Mouse (Mus musculus) retina, embryonic 14.5 days (tissue): ENCODE data around the gene Thumpd2.

Source experiments
- DNase-seq: peaks from one replicate; pipeline ENCODE4 v3.0.0-alpha.2; 2015; ENCODE audit warnings: low spot score

Thumpd2 gene

DNA sequence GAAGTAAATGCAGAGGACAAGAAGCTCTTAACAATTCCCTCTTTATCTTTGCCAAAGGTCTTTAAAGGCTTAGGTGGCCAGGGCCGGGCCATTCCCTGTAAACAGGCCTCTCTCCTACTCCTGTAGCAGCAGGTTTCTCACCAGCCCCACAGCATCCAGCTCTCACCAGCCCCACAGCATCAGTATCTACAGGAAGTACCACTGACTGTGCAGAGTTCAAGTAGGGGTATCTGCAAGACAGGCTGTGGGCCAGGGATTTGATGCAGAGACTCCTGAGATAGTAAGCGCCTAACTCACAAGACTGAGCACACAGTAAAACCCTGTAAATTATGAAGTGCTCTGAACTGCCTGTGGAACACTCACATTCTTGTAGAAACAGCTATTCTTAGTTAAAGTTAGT lies 31.9 kb downstream of the Thumpd2 start:
- DNase-seq, result no peak

DNA sequence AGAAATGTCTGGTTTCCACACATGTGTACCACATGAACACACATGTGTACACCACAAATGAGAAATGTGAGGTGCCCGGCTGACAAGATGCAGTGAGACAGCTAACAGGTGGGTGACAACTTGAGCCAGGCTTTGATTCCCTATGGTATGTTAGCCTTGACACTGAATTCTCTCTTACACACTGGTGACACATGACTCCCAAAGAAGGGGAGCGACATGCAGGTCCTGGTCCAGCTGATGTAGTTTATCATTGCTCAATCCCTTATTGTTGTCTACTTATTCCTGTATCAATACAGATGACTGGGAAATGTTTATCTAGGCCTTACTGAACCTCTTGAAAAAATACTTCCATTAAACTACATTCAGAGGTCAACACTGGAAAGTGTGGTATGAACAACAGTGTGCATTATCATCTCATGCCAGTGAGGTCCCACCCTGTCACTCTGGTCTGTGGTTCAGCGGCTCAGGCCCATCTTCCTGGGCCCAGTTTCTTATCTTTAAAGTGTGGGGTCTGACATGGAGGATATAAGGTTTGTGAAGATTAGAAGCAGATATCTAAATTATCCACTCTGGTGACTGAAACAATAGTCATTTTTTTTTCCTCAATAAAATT lies 32.9 kb downstream of the Thumpd2 start:
- no peak for DNase-seq

DNA sequence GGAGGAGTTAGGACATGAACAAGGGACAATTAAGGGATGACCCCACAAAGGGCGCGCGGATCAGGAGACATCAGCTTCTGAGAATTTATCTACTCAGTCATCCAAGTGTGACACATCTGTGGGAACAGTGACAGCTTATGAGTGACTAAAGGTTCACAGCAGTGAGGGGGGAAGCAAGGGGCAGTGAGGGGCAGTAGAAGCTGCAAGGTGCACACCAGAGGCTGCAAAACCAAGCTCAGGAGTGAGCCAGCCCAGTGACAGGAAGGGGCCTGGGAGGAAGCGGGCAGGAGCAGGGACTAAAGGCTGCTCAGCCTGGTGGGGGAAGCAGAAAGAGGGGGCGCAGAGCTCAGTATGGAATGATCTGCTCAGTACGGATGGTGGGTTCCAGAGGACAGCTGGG lies 37.6 kb downstream of the Thumpd2 start:
- DNase-seq, result no peak

DNA sequence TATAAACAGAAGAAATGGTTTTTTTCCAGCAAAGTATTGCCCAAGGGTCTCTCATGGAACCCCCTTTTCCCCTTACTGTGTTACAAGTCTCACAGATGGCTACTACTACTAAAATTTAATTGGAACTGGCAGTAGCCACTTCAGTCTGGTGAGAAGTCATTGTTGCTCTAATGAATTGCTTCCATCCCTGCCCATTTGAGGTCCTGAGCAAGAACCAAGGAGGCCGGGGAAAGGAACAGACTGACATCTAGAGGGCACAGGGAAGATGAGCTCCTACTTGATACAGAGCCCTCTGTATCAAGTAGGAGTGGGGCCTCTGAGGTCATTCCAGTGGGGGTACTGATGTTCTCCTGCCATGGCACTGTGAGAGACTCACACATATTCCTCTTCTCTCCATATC lies 47.8 kb downstream of the Thumpd2 start:
- DNase-seq, result peak; percentile 63

DNA sequence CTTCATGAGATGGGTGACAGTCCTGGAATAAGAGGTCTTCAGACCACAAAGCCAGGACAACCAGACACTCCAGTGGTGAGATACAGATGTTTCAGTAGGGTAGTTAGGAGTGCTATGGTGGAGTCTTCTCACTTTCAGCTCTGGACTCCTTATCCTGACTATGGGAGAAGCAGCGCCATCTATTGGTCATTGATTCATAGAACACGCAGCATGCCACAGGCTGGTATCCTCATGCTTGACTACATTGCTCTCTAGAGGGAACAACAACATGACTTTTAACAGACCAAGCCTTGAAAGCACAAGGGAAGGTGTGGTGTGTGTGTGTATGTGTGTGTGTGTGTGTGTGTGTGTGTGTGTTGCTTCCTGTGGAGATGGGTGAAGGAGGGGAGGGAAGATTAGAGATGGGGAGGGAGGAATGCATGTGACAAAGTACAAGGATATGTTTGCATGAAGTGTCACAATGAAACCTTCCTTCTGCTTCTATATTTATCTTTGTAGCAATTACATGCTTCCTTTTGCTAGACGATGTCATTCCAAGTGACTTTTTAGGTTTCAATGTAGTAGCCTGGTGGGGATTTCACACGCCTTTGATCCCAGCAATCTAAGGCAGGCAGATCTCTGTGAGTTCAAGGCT lies 49.0 kb downstream of the Thumpd2 start:
- DNase-seq, result peak; percentile 84

DNA sequence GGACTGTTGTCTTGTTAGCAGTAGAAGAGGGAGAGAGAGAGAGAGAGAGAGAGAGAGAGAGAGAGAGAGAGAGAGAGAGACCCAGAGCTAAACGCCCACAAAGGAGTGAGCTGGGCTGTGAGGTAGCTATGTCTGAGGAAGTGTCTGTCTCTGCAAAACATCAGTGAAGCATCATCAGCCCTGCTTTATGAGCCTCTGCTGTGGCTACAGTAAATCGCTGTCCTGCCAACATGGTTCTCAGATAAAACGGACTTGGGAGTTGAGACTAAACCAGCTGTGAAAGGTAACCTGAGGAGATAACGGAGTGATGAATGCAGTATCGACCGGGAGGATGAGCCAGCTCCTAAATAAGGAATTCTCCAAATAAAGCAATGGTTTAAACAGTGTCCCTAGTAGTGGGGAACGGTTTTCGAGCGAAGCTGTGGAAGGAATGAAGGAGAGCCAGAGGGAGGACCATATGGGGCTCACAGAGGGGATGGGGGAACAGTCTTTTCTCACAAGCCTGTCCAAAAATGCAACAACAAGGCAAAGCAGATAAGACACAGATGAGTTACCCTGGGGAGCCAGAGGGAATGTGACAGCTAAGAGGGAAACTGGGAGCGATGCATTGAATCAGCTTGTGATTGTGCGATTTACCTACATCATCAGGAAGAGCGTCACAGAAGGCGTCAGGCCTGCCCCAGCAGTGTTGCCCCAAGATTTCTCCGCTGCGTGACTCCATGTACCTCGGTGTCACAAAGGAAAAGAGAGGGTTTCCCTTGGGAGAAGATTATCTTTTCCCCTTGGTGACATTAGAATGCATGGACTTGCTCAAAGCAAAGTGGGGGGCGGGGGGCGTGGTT lies 53.8 kb downstream of the Thumpd2 start:
- no peak for DNase-seq

DNA sequence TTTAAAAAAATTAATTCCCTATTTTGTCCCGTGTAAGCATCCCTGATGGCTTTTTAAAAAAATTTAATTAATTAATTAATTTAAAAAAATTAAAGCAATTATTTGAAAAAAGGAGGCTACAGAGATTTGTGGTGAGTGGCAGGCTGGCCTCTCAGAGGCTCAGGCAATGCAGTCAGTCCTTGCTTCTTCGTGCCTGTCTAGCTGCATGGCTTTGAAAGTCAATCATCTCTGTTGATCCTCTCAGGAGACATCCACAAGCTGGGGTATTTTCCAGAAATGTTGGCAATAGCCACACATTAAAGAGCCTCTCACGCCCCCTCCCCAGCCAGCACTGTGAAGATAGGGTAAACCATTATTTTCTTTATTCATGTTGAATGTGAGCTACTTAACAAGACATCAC lies 54.7 kb downstream of the Thumpd2 start:
- DNase-seq, result no peak

DNA sequence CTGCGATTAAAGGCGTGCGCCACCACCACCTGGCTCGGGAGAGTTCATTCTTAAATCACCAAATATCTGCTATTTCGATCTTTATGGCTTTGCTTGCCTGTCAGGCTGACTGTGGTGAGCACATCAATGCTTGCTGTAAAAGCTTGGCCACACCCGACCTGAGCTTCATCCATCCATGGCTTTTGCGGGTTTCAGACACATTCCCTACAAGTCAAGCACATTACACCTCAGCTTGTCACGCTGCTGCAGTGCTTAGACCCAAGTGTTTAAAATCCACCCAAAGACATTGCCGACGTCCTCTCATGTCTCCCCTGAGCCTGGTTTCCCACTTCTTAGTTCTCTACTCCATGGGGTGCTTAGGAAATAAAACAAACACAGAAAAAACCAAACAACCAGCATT lies 55.8 kb downstream of the Thumpd2 start:
- DNase-seq, result no peak

DNA sequence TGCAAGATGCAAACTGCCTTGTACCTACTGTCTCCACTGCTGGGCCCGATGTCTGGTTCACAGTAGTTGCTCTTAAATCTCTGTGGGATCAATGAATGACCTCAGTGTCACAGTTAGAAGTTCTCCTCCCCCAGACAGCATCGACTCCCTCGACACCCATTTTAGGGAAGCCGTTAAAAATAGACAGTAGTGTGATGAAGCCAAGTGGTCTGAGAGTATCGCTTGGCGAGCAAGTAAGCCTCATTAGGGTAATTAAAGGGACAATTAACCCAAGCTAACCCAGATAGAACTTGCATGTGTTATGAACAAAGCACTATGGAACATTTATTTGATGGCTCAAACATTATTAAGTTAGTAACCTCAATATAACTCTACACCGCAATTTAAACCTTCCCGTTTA lies 59.6 kb downstream of the Thumpd2 start:
- DNase-seq, result no peak

DNA sequence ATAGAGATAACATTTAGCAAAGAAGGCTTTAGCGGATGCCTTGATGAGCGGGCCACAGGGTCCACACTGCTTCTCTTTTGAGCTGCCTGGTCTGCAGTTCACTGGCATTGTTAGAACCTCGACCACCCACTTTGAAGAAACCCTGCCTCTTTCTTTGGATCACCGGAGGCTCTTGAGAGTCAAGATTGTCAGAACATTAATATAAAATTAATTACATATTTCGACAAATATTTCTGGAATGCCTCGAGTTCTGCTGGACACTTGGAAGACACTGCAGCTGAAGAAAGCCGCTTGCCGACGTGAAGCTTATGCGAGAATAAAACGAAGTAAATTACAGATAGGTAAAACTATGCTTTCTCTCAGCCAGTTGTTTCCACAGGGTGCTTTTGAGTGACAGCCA lies 60.4 kb downstream of the Thumpd2 start:
- no peak for DNase-seq

DNA sequence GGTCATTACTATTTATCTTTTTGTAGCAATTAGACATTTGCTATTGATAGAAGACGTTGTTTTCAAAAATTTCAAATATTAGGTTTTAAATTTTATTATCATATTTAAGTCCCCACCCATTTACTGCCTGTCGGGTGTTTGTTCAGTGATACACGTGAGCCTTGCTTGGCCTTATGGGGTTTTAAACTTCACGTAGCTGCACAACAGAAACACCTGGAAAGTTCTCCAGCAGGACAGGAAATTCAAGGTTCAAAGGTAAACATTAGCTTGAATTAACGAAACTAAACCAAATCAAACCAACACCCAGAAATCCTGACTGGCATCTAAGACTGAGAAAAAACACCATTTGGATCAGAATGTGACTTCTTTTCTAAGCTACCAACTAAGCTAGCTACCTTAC lies 62.8 kb downstream of the Thumpd2 start:
- DNase-seq, result no peak

DNA sequence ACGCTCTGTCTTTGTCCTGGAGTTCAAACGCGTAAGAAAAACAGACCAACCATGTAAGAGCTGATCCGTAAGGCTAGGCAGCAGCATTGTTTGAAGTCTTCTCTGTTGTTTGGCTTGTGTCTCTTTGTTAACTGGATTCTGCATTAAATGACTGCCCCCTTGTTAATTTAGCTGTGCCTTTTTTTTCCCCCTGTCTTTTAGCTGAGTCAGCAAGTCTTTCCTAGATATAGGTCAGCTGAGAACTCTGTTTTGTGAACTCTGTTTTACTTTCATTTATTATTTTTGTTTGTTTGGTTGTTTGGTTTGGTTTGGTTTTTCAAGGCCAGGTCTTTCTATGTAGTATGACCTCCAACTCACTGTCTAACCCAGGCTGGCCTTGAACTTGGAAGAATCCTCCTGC lies 63.2 kb downstream of the Thumpd2 start:
- no peak for DNase-seq

DNA sequence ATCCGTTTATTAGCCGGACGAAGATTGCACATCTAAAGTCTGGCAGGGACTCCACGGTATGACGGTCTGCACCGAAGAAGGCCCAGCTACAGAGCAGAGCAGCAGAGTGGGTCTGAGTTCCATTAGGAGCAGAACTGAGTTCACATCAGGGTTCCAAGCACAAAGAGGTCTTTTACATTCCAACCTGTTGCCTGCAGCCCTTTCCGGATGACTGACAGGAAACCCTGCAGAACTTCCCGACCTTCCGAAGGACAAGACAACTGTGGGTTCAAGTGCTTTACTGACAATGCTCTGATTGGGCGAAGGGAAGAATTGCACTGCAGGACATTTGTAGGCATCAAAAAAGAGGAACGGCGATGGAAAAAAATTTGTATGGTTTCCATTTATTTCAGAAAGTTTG lies 63.9 kb downstream of the Thumpd2 start:
- no peak for DNase-seq

DNA sequence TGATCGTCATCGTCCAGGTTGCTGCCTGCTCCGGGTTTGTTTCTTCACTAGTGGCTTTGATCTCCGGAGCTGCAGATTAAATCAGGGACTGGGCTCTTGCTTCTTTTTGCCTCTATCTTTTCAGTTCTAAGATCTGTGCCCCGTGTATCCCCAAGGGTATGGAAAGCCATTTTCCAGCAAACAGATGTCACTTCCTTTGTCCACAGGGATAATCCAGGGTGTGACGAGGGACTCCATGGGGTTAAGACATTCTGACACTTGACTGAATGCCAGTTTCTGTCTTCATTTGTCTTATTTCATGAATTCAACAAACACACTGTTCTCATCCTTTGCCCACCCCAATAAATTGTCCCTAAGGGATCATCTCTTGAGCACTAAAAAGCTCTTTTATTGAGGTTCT lies 65.9 kb downstream of the Thumpd2 start:
- DNase-seq, result no peak

DNA sequence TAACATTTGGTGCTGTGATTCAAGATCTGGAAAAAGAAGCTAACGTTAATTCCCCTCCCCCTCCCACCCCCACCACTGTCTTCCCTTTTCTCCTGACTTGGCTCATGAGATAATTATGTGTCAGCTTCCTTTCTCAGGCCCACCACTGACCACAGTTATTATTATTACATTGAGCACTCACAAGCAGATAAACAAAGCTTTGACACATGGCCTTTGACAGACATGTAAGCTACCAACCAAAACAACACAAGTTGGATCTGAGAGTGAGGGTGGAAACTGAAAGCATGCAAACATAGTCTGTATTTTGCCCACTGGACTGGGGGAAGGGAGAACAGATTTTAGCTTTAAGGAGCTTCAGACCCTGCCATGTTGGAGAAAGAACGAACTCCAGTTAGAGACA lies 67.7 kb downstream of the Thumpd2 start:
- DNase-seq, result no peak

DNA sequence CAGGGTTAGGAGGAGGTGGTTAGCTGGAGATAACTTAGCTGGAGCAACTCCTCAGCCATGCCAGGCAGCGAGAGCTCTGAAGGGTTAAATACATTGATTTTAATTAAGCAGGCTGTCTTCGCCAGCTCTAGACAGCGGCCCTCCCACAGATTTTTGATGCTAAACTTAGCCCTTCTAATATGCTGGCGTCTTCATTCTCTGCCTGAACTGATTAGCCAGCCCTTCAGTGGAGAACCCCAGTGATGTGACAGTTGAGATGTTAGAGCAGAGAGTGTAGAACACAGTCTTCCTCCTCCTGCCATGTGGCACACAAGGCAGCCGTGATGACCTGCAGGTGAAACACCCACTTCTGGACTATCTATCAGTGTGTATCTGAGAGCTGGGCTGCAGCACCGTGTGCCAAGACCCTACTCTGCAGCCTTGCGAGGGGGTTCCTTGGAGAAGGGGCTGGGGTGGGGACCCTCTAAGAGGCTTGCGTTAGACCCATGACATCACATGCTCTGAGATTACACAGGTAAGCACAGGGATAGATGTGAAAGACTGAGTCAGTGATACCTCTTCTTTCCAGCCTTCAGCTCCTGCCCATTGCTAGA lies 73.3 kb downstream of the Thumpd2 start:
- no peak for DNase-seq

DNA sequence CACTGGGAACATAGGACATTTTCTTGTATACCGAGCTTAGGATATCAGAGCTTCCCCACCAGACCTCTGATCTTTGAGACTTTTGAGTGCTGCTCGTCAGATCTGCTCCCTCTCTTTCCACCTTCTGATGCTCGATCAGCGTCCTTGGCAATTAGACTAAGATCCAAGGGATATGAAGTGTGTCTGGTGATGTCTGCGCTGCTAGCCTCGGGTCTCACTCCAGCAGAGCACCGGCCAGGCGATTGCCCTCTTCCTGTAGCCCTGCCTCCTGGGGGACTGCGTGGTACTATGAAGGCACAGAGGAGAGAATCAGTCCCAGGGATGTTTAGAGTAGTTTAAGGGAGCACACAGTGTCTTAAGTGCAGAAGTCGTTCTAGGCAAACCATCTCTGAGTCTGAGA lies 81.9 kb downstream of the Thumpd2 start:
- DNase-seq, result no peak

DNA sequence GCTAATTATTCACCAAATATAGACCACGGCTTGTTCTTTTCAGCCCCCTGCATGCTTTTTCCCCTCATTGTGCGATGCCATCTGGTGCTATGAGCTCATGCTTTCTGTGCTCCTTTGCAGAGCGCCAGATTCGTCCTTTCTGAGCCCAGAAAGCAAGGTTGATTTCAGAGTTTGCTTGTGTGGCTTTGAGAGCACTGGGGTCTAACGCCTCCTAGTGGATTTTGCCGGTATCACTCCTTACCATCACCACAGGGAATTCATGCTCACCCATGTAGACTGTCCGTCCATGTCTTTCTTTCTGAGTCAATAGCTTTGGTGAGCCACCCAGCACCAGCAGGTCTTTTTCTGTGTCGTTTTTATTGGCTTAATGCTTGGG lies 82.5 kb downstream of the Thumpd2 start:
- peak; percentile 87 for DNase-seq

DNA sequence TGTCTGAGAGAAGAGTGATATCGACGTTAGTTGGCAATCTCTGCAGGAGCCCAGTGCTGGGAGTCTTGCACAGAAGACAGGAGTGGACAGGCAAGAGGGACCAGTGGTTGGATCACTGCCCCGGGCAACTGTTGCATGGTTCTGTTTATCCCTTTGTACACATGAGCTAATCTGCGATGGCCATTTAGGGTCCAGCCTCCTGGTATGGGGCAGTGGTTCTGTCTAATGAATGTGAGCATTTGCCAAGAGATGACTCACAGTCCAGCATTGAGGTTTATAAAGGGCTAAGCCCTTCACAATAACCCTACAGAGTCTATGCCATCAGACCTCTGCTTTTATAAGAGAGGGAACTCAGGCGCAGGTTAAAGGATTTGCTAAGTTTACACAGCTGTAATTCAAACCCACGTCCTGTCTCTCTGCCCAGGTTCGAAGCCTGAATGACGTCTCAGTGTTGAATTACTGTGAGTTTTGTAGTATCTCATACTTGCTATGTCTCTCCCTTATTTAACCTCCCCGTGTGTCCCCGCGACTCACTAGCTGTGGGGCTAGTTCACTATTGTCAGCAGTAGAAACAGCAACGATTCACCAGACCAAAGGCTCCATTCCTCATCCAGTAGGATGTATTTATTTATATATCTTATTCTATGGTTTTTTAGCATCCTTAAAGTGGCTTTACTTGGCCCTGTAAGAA lies 83.0 kb downstream of the Thumpd2 start:
- no peak for DNase-seq

DNA sequence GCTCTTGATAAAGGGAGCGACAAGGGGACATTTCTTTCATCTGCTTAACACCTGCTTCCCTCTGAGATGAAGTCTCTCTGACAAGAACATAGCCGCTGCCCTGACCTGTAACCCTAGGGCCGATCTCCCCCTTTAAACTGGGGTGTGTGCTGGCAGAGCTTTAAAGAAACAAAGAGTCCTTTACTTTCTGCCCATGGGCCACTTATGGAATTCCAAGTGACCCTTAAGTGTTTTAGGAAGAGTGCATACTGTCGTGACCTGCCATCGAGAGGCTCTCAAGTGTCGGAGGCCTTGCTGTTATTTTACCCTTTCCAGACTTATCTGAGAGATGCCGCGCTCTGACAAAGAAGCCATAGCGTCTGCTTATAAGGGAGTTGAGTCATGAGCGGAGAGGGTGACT lies 84.8 kb downstream of the Thumpd2 start:
- no peak for DNase-seq

DNA sequence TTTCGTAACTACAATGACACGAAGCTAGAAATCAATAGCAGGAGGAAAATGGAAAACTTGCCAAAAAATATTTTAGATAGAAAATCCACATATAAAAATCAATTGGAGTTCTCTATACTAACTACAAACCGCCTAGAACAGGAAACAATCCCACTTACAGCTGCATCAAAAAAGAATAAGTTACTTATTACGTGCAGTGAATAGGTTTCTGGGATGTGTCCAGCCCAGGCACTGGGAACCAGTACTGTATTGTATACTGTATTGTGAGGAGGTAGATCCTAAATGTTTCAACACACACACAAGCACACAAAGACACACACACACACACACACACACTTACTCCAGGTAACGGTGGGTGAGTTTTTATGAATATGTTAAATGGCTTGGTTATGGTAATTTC lies 87.6 kb downstream of the Thumpd2 start:
- no peak for DNase-seq
